Mouse (Mus musculus): ENCODE data around the gene Plxdc1.

Plxdc1 gene

DNA sequence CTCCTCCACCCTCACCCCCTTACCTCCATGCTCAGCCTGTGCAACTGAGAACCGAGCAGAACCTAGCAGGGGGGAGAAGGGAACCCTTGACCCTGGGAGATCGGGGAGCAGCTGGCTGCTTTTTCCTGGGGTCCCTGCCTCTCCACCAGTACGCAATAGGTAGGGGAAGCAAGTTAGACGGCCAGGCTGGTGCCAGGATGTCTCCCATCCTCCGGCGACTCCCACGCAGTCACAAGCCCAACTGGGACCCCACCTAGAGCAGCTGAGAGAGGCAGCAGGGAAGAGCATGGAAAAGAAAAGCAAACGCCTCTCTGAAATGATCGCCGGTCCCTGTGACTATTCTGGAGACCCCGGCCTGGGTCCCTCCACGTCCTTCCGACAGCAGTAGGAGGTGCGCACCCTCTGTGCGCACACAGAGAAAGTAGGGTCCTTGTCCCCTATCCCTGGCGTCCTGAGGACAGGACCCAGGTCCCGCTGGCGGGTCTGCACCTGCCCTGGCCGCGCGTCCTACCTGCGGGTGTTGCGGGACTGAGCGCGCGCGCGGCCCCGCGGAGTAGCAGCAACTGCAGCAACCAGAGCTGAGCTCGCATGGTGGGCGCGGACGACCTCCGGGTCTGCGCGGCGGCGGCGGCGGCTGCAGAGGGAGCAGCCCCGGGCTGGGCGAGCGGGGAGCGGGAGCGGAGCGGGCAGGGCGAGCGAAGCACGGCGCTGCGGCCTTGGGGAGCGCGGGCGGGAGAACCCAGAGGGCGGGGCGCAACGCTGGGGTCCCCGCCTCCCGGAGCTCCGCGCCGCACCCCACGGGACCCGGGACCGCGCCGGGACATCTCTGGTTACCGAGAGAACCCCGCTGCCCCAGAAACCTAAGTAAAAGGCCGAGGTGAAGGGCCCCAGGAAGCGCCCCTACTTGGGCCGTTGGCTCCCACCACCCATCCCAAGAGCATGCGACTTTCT is at the start of gene Plxdc1:
Plxdc1 (minus strand) TSS at position 718 of the 951 bp plus-strand sequence.
- no peak for DNase-seq

DNA sequence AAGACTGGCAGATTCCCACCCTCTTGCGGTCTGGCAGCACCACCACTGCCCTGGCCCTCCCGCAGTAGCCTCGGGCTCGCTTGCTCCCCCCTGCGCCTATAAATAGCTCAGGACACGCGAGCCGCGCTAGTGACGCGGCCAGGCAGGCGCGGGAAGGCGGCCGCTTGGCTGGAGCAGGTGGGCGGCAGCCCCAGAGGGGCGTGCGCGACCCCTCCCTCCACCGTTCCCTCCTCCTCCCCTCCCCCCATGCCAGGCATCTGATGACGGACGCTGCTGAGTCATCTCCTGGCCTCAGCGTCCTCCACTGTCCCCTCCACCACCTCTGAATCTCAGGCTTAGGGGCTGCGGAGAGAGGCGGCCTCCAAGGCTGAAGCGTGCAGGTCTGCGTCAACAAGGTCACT is 49.7 kb upstream of the Plxdc1 start:
- DNase-seq, result no peak

DNA sequence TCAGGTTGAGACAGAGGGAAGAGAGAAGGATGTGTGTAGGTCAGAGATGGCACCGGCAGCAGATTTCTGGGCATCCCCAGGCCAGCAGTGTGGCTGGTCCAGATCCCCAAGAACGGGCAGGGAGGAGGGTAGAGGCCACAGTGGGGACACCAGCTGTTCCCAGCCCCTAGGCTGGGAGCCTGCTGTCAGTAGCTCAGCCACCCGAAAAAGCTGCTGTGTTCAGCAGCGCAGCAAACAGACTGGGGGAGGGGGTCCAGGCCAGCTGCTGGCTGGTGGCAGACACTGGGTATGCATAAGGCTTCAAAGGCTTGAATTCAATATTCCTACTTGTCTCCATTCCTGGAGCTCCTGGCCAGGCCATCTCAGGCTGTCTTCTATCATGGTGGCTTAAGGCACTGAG is 48.6 kb upstream of the Plxdc1 start:
- DNase-seq, result no peak

DNA sequence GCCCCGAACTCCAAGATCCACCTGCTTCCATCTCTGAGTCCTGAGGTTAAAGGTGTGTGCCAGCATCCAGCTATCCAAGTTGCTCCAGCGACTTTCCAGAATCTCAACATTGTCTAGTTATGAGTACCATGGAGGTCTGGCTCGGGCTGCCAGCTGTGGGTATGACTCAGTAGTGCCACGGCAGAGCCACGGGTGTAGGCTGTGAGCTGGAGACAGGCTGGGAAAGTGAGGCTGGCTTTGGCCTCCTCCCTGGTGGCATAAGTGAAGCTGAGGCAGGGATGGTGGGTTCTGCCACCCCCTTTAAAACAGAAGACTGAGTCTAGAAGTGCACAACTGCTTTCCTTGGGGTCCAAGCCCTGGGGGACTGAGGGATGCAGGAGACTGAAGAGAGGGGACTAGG is 47.8 kb upstream of the Plxdc1 start:
- DNase-seq, result no peak

DNA sequence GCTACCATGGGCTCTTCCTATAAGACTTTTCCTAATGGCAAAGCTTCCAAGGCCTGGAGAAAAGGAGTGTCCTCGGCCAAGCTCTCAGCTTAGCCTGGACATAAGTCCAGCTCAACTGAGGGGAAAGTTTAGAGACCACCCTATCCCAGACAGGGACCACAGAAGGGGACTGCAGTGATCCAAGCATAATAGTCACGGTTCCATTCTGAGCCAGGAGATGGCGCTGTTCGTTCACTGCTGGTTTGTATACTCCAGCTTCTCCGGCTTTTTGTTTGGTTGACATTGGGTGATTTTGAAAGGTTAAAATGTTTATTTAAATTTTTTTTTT is 45.2 kb upstream of the Plxdc1 start:
- DNase-seq, result peak; percentile 44

DNA sequence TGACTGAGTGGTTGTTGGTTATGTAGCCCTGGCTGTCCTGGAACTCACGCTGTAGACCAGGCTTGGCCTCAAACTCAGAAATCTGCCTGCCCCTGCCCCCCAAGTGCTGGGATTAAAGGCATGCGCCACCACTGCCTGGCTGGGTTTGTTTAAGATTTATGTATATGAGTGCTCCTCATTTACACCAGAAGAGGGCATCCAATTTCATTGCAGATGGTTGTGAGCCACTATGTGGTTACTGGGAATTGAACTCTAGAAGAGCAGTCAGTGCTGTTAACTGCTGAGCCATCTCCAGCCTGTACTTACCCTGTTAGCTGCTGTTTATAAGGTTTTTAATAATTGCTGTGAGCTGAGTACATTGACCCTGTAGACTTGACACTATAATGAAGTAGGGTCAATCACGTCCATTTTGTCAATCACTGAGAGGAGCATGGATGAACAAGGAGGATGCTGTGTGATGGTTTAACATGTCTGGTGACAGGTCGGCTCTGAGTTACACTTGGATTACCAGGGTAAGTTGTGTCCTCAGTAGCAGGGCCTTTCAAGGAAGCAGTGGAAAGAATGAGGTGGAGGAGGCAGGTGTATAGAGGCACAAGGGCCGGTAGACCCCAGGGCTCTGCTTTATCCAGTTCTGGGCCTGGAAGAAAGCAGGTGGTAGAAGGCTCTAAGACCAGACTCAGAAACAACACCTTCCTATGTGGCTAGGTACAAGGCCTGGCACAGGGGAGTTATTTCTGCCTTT is 44.6 kb upstream of the Plxdc1 start:
- DNase-seq, result no peak

DNA sequence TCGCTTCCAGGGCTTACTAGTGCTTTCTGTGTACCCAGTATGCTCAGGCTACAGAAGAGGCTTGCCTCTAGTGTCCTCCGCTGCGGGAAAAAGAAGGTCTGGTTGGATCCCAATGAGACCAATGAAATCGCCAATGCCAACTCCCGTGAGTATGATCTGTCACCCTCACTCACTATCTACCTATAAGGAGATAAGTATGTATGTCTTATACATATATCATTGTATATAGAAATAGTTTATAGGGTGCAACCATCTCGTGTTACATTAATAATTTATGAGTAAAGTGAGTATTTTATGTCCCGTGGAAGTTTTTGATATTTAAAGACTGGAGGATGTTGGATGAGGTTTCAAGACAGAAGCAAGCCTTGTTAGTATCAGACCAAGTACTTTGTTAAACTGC is 41.5 kb upstream of the Plxdc1 start:
- DNase-seq, result no peak

DNA sequence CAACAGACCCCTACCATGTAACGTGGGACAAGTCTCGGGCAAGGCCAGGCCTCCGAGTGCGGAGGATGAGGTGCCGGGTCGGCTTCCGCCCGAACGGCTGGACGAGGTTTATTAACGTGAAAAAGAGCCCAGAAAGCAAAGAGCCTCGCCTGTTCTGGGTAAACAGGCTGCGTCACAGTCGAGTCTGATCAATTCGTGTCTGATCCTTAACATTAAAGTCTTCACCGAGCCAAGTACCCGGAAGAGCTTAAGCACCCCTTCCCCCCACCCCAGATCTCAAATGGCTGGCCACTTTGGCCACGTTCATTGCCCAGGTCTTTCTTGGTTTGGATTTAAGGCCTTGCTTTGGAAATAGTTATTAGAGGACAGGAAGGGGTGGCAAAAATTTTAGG is 41.0 kb upstream of the Plxdc1 start:
- DNase-seq, result no peak

DNA sequence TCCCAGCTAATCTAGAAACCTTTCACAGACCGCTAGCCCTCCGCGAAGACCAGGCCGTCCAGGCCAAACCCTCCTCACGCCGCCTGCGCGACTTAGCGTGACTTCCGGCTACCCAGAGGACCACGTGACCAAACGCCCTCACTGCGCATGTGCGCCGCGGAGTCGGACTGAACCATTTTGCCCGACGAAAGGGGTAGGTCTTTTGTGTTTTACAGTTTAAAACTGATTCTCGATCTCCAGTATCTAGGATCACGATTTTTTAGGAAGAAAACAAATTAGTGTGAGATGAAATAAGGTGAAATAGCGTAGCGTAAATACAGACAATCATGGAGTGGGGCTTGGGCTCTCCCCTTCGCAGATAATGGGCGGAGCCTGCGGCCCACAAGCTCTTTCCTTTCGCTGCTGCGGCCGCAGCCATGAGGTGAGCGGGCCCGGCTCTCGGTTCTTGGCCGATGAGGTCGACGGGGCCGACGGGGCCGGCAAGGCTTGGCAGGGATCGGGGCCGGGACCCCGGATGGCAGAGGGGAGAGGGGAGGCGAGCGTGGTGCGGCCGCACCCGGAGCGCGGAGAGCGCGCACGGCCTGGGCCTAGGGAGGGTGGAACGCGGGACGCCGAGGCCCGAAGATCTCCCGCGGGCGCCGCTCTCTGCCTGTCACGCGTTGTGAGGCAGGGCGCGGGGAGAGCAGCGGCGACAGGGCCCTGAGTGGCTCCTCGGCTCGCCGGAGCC is 40.5 kb upstream of the Plxdc1 start, which contains the start of gene Rpl19:
Rpl19 (plus strand) TSS at position 141 of the 727 bp plus-strand sequence.
- DNase-seq, result peak; percentile 88

DNA sequence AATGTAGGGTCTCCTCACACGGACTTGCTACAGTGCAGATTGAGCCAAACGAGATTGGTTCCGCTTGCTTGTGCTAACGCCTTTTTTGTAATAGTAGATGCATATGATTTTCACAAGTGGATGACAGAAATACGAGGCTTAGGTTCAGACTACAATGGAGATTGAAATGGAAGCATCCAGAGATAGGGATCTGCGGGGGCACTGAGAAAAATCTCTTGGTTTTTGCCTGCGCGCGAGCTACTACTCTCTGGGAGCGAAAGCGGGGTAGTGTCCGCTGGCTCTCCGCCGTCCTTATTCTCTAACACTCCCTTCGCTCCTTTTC is 40.0 kb upstream of the Plxdc1 start:
- DNase-seq, result no peak

DNA sequence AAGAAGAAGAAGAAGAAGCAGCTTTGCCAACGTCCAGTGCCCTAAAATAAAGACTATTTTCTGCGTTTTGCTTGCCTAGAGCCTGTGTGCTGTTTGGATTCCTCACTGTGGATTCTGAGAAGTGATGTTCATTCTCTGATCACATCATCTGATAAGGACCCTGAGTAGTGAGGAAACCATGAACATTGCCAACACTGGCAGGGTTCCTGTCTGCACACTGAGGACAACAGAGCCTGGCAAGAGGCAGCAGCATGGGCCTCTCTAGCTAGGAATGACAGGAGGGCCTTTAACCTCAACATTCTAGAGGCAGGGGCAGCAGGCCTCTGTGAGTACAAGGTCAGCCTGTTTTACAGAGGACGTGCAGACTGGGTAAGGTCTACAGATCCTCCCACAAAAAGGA is 38.3 kb upstream of the Plxdc1 start:
- no peak for DNase-seq

DNA sequence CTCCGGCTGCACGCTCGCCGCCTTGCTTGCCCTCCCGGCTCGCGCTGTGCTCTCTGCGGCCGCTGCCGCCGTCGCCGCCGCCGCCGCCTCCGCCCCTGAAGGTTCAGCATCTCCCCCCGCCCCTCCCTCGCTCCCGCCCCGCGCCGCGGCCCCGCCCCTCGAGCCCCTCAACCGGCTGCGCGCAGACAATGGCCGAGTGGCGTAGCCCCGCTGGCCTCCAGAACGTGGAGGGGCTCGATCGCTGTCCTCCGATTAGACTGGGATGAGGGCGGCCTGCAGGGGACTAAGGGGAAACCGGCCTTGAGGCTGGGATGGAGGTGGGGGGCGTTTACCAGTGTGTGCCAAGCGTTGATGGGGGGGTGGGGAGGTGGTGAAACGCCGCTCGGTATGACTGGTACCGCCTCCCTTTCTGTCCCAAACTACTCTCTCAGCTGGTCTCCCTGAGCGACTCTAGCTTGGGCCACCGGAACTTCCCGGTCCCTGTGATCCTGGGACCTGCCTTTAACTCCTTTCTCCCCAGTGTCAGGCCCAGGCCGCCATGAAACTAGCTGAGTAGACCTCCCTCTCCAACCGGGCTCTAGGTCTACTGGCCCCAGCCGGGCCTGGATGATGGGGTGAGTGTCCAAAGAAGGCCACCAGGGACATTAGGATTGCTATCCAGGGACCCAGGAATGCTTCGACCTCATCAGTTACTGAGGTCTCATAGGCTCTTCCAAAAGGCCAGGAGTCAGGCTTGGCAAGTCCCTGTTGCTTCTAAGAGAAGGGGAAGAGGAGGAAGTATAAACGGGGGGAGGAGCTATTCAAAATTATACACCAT is 36.5 kb upstream of the Plxdc1 start, which contains the start of gene Cacnb1:
Cacnb1 (minus strand) TSS at position 480 of the 817 bp plus-strand sequence.
- peak; percentile 56 for DNase-seq

DNA sequence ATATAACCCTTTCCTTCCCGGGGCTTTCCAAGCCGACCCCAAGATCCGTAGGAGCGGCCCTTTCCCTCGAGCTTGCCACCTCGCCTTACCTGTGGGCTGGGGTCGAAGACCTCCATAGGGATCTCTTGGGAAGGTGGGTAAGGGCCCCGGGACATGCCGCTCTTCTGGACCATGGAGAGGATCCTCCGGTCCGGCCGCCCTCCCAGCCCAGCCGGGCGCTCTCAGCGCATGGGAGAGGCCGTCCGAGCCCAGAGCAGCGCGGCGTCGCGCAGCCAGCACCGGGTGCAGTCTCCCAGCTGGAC is 36.0 kb upstream of the Plxdc1 start:
- DNase-seq, result no peak

DNA sequence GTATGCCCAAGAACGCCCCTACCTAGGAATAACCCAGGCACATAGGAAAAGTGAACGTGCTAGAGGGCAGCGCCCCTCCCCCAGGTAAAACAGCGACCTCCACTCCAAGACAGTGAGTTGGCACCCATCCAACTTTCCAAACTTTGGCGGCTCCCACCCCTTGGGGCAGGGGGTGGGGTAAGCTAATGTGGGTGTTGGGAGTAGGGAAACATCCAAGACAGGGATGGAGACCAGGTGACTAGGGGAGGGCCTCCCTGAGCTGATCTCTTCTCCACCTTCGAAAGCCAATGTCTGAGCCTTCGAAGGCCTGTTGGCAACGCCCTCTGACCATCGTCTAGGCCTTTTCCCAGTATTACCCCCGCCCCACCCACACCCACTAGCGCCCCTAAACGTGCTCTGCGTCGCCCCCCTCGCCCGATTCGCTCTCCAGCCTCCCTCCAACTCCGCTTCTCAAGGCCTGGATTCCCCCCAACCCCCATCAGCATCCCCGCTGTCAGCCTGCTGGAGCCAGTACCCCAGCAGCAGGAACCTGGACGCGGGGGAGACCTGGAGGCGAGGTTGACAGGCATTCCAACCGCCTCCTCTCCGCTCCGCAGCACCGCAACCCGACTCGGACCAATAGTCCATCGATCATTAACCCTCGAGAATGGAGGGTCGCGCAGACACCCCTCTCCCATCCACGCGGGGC is 35.5 kb upstream of the Plxdc1 start:
- DNase-seq, result no peak

DNA sequence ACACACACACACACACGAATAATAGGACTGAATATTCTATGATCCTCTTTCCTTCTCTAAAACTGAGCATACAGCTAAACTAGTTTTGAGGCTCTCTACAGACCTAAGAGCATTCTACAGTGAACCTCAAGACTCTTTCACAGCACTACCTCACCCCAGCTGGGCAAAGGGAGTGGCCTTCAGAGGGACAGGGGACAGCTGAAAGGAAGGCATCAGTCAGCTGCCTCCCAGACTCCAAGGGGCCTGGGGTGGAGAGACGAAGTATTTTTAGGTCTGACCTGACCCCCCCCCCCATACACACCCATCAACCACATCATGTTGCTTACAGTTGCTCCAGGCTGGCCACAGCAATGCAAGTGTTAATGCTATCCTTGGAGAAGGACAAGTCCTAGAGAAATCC is 34.9 kb upstream of the Plxdc1 start:
- no peak for DNase-seq

DNA sequence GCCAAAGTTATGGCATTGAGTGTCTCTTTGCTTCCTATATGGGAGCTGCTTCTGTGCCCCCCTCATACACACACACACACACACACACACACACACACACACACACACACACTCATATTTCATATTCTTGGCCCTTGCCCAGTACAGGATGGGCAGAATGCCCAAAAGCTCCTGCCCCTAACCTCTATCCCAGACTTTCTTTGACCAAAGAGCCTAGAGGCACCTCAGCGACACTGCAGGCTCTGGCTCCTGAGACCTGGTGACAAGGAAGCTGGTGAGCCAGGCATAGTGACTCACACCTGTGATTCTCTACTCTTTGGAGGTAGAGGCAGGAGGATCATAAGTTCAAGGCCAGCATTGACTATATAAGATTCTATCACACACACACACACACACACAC is 34.5 kb upstream of the Plxdc1 start:
- no peak for DNase-seq

DNA sequence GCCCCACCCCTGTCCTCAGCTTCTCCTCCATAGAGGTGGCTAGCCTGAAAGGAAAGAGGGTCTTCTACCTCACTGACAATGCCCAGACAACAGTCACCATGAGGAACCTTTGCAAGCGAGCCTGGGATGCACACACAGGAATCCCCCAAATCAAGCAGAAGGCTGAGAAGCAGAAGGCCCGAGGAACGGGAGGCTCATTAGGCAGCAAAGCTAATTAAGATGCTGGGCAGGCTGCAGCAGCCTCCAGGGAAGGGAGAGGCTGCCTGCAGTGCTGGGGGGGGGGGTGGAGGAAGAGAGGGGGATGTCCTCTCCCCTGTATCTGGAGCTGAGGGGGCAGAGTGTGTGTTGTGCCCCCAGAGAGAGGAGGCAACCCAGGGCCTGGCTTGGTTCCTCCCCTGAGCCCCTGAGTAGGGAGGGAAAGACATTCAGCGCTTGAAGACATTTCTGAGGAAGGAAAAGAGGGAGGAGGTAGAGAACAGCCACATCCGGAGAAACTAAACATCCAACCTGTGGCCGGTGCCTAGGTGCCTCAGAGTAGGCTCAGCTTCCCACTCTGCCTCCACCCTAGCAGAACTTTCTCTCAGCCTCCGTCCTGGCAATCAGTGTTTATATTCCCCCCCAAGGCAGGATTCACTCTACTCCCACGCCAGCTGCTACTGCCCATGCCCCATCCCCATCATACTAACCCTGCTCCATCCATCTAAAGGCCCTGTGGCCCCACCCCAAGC is 33.8 kb upstream of the Plxdc1 start:
- DNase-seq, result no peak

DNA sequence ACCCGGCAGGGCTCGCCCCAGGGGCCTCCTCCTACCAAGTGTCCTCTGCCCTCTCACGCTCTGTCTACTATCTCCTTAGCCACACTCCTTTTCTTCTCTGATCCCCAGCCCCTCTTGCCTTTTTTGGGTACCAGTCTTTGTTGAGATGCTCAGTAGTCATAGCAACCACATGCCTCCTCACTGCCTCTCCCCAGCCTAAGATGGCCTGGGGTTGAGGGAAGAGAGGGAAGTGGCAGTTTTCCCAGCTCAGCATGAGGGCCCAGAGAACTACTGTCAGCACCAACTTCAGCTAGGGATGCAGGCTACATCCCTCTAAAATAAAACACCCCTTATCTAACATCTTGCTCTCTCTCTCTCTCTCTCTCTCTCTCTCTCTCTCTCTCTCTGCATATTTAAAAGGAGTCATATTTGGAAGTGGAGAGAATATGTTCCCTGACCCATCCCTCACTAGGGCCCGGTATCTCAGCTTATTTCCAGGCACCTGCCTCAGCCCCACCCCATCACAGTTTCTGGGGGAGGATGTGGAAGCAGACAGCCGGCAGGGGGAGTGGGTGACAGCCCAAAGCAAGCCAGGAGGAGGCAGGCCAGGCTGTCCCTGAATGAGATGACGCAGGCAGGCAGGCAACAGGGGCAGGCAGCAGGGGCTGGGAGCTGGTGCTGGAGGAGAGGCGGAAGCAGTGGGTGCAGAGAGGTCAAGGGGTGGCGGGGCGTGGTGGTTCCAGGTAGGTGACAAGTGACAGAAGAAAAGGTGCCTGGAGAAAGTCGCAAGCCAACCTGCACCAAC is 32.8 kb upstream of the Plxdc1 start:
- no peak for DNase-seq

DNA sequence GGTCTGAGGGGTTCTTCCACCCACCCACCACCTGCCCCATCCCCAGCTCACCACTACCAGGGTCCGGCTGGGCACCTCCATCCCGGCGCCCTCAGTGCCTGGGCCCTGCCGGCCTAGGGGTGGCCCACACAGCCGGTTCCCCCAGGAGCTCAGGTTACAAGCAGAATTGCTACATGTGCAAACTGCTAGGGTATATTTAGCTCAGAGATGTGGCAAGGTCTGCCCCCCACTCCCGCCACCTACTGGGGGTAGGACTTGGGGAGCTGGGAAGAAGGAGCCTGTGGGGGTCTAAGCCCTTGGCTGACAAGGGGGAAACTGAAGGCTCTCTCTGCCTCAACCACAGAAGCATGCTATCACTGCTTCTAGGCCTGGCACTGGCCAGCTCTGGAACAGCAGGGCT is 32.0 kb upstream of the Plxdc1 start:
- DNase-seq, result no peak

DNA sequence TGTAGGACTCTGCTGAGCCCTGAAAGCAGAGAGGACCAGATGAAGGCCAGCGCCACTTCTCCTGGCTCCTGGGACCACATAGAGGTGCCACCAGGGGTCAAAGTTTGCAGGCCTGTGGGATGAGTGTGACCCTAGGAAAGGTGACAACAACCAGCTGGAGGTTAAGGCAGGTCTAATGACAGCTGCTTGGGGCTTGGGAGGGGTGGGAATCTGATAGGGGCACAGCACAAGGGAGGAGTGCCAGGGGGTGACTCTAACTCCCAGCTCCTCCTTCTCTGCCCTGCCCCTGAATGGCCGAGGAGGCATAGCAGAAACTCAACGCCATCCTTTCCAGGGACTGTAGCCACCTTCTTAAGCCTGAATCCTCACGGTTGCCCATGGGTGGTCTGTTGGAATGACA is 30.6 kb upstream of the Plxdc1 start:
- DNase-seq, result no peak

DNA sequence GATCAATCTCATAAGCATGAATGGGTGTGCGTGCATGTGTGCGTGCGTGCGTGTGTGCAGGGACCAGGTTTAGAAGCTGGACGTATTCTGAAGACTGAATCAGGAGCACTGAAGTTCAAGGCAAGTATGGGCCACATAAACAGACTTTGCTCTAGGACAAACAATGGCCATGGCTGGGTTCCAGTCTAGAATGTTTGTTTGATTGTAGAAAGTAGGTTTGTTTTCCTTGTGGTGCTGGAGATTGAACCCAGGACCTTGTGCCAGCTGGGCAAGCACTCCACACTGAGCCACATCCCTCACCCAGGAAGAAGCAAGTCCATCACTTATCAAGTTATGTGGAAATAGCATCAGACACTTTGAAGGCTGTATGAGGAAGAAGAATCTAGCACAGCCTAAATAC is 29.9 kb upstream of the Plxdc1 start:
- no peak for DNase-seq
